Mouse (Mus musculus) liver, postnatal 0 days (tissue): Measurements from ENCODE around the gene Eif6. TPM values are rescaled to one million over a fixed set of nuclear protein-coding genes. Genes with fewer than 3 reads are reported as not detected.

ENCODE experiments used
- ATAC-seq: fragments of 200-750 bp; cut with Nextera tagmentation; 2 replicates; pipeline ENCODE4 v1.8.0; 2017; ENCODE audit warnings: mild to moderate bottlenecking, moderate library complexity
- DNase-seq: peaks from one replicate; pipeline ENCODE4 v3.0.0-alpha.2; 2016
- H3K27ac ChIP-seq: fragments of 300-500 bp; sonication (generic); 2 replicates; pipeline ENCODE4 v1.5.1; 2014; ENCODE audit warnings: antibody characterized with exemption, moderate library complexity, mild to moderate bottlenecking, low read depth
- H3K27me3 ChIP-seq: fragments of 300-500 bp; sonication (generic); 2 replicates; pipeline ENCODE4 v1.6.1; 2014; ENCODE audit warnings: low read length, control low read depth, mixed read lengths; ENCODE audit not compliant: insufficient read depth
- H3K36me3 ChIP-seq: fragments of 300-500 bp; sonication (generic); replicated peaks from 2 replicates; pipeline ENCODE4 v1.6.1; 2014; ENCODE audit warnings: mild to moderate bottlenecking, control low read depth, low read length, moderate library complexity, mixed read lengths; ENCODE audit not compliant: insufficient read depth
- H3K4me1 ChIP-seq: fragments of 300-500 bp; sonication (generic); 2 replicates; pipeline ENCODE4 v1.6.1; 2014; ENCODE audit warnings: antibody characterized with exemption, mild to moderate bottlenecking, control low read depth; ENCODE audit not compliant: insufficient read depth
- H3K4me2 ChIP-seq: fragments of 300-500 bp; sonication (generic); 2 replicates; pipeline ENCODE4 v1.6.1; 2014; ENCODE audit warnings: low read depth, mild to moderate bottlenecking, low read length, moderate library complexity, mixed read lengths
- H3K4me3 ChIP-seq: fragments of 300-500 bp; sonication (generic); 2 replicates; pipeline ENCODE4 v1.5.1; 2014; ENCODE audit warnings: low read depth, low read length
- H3K9ac ChIP-seq: fragments of 300-500 bp; sonication (generic); replicated peaks from 2 replicates; pipeline ENCODE4 v1.6.1; 2014; ENCODE audit warnings: mild to moderate bottlenecking, moderate library complexity
- H3K9me3 ChIP-seq: fragments of 300-500 bp; sonication (generic); 2 replicates; pipeline ENCODE4 v1.6.1; 2016; ENCODE audit warnings: mild to moderate bottlenecking, control low read depth, low read length, mixed read lengths
- CTCF ChIP-seq: sonication (generic); IDR thresholded peaks from 2 replicates; pipeline ENCODE4 v1.5.1; 2016; ENCODE audit warnings: antibody characterized with exemption, low read depth
- EP300 ChIP-seq: IDR thresholded peaks from 2 replicates; pipeline ENCODE4 v1.6.1; 2016; ENCODE audit warnings: antibody characterized with exemption, low read depth, mild to moderate bottlenecking
- WGBS: fragments of 180-500 bp; shearing (Covaris S2); extraction: QIAGEN DNeasy Blood & Tissue Kit; methylation state at CpG from one replicate; pipeline ENCODE4 v1.1.7; 2014; ENCODE audit not compliant: insufficient replicate concordance; 5-methylcytosine and 5-hydroxymethylcytosine counted together
- polyA plus RNA-seq: library from polyadenylated mRNA; unstranded; fragments of >200 nt; fragmentation: Nextera tagmentation; extraction: Ambion mirVana; gene quantifications from 2 replicates; pipeline ENCODE4 v1.2.1, GENCODE M21; 2015

The Eif6 gene
- polyA plus RNA-seq, 1 experiment from 2014 or later, result 130 TPM

DNA sequence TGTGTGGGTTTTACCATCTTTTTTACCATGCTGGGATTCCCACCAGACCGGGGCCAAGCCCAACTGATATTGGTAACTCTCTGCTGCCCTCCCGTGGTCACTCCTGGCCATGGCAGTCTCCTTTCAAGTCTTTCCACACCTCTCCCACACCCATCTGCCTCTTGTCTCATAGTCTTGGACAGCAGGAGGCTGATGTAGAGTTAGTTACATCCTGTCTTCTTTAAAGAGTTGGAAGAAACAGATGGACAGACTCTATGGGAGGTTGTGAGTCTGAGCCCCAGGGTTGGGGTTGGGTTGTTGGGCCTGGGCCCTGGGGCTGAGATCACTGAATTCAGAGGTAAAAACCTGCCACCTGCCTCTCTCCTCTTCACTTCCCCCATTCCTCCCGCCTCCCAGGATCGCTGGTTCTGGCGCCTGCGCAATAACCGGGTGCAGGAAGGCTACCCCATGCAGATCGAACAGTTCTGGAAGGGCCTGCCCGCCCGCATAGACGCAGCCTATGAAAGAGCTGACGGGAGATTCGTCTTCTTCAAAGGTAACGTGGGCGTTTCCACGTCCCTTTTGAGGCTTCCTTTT is 14.8 kb downstream of the Eif6 start:
- Histone ChIP-seq H3K4me3 (no peak overlapping the region), H3K36me3 (no peaks in the 10 kb centered on the region), H3K4me2 (no peak overlapping the region), H3K27me3 (no peaks in the 10 kb centered on the region), H3K4me1 (no peaks in the 10 kb centered on the region), H3K9ac (no peak overlapping the region), H3K9me3 (no peaks in the 10 kb centered on the region), H3K27ac (no peak overlapping the region)
- peak; percentile 87 for DNase-seq
- 36% methylated on average over 16 of the region's 16 CpGs for WGBS
- peak; percentile 60 for ATAC-seq
- peak; percentile 94 for TF ChIP-seq CTCF
- no peak for TF ChIP-seq EP300

DNA sequence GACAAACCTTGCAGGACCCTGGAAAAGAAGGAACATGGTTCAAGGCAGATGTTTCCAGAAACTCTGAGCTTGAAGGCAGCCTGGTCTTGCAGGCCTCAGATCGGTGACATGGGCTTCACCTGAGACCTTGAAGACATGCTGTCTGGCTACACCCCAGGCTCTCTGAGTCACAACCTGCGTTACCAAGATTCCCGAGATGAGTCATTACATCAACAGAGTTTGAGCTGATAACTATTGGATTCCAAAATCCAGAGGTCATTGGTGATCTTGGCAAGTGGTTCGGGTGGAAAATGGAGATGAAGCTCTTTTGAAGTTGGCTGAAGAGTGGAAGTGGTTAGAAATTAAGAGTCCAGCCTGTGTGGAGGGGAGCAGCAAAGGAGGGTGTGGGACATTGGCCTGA is 17.1 kb downstream of the Eif6 start:
- H3K9me3 ChIP-seq, result no peaks in the 10 kb centered on the region
- ATAC-seq, result no peak
- H3K9ac ChIP-seq, result no peak overlapping the region
- H3K4me1 ChIP-seq, result no peaks in the 10 kb centered on the region
- H3K27me3 ChIP-seq, result no peaks in the 10 kb centered on the region
- no peak overlapping the region for H3K27ac ChIP-seq
- H3K4me3 ChIP-seq, result no peak overlapping the region
- WGBS, result 64% methylated on average over 4 of the region's 4 CpGs
- H3K36me3 ChIP-seq, result no peaks in the 10 kb centered on the region
- DNase-seq, result no peak
- H3K4me2 ChIP-seq, result no peak overlapping the region
- TF ChIP-seq EP300, result no peak
- TF ChIP-seq CTCF, result no peak

DNA sequence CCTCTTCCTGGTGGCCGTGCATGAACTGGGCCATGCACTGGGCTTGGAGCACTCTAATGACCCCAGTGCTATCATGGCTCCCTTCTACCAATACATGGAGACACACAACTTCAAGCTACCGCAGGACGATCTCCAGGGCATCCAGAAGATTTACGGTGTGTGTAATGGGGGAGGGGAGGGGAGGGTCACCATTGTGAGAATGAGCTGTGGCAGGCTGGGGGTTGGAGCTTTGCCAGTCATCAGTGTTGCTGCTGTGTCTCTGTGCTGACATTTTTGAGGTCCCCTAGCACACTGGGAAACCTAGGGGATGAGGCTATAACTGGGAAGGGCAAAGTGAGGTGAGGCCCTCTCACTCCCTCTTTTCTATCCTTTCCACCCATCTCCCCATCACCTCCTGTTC is 19.3 kb downstream of the Eif6 start:
- Histone ChIP-seq H3K4me2 (no peak overlapping the region), H3K9ac (no peak overlapping the region), H3K36me3 (no peaks in the 10 kb centered on the region), H3K4me3 (no peak overlapping the region), H3K4me1 (no peaks in the 10 kb centered on the region), H3K27ac (no peak overlapping the region), H3K27me3 (no peaks in the 10 kb centered on the region), H3K9me3 (no peaks in the 10 kb centered on the region)
- no peak for ATAC-seq
- TF ChIP-seq CTCF (no peak), EP300 (no peak)
- no peak for DNase-seq
- 64% methylated on average over 4 of the region's 4 CpGs for WGBS

DNA sequence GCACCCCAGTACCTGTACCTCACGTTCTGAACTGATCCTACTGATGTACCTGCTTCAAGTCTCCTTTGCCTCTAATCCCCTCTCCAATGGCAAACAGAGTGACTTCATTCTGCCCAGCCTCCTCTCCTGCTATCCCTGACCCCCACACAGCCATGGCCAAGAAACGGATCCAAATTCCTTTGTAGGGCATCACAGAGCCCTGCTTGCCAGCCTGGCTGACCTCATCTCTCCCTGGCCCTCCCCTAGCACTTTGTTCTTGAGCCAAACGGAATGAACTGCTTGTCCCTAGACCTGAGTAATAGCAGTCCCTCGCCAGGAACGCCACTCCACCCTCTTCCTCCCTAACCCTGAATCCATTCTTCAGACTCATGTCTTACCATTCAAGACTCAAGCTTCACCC is 20.2 kb downstream of the Eif6 start:
- no peak overlapping the region for H3K27ac ChIP-seq
- no peaks in the 10 kb centered on the region for H3K4me1 ChIP-seq
- H3K27me3 ChIP-seq, result no peaks in the 10 kb centered on the region
- no peak overlapping the region for H3K9ac ChIP-seq
- no peaks in the 10 kb centered on the region for H3K36me3 ChIP-seq
- H3K9me3 ChIP-seq, result no peaks in the 10 kb centered on the region
- ATAC-seq (no peak), DNase-seq (no peak)
- TF ChIP-seq EP300 (no peak), CTCF (no peak)
- WGBS, result 66% methylated on average over 5 of the region's 5 CpGs
- H3K4me3 ChIP-seq, result no peak overlapping the region
- H3K4me2 ChIP-seq, result no peak overlapping the region

DNA sequence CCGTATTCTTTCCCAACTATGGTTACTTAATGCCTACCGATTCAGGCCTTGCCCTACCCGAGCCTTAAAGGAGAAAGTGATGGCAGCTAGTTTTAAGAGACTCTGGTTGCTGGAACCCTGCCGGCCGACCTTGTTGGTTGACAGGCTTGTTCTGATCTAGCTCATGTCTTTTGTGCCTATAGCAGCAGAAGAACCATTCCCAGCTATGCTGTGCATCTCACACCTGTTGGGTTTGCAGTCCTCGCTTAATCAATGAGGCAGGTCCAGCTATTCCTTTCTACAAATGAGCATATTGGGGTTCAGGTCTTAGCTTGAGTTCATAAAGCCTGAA is 20.8 kb downstream of the Eif6 start:
- TF ChIP-seq CTCF (no peak), EP300 (no peak)
- Histone ChIP-seq H3K36me3 (no peaks in the 10 kb centered on the region), H3K9ac (no peak overlapping the region), H3K4me3 (no peak overlapping the region), H3K9me3 (no peaks in the 10 kb centered on the region), H3K4me1 (no peaks in the 10 kb centered on the region), H3K27me3 (0 out of 2 replicates have a peak, but pooled peaks cover 3% of the 10 kb centered on the region), H3K4me2 (no peak overlapping the region), H3K27ac (no peak overlapping the region)
- DNase-seq, result no peak
- no peak for ATAC-seq
- WGBS, result 72% methylated on average over 6 of the region's 6 CpGs

DNA sequence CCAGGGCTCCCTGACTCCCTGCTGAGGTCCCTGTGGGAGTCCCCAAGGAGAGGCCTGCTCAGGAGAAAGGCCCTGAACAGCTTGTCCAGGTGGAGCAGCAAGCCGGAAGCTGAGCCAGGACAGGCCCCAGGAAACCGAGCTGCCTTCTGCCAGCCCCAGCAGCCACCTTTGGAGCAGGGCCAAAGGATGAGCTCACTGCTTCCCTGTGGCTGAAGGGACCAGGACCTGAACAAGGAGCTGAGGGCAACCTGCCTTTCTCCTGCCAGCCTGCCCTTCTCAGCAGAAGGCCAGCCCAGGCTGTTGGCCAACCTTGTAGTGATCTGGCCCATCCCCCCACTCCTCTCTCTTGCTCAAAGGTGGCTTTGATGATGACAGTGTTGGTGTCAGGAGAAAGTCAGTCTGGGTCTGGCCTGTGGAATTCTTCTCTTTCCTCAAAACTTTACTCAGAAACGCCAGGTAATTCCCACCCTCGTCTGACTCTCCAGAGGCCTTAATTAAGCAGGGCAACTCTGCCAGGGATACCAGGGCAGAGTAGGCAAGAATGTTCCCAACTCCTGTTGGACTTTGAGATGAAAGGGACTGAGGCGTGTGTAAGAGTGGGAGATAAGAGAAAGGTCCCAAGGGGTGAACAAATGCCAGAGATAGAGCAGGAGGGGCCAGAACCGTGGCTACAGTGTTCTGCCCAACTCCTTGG is 21.3 kb downstream of the Eif6 start:
- no peak for TF ChIP-seq CTCF
- no peak for TF ChIP-seq EP300
- ATAC-seq (no peak), DNase-seq (peak; percentile 47)
- H3K4me3 ChIP-seq, result no peak overlapping the region
- H3K9me3 ChIP-seq, result no peaks in the 10 kb centered on the region
- no peaks in the 10 kb centered on the region for H3K36me3 ChIP-seq
- H3K27ac ChIP-seq, result no peak overlapping the region
- 35% methylated on average over 6 of the region's 6 CpGs for WGBS
- H3K4me2 ChIP-seq, result no peak overlapping the region
- H3K27me3 ChIP-seq, result 0 out of 2 replicates have a peak, but pooled peaks cover 3% of the 10 kb centered on the region
- no peaks in the 10 kb centered on the region for H3K4me1 ChIP-seq
- no peak overlapping the region for H3K9ac ChIP-seq
